16 mouse cellular contexts compared by ENCODE assay signal in genomic region chr13:38408636-38409035, GRCm38 (mm10).
DNase-seq lines count a peak whose midpoint lies in the region; ATAC-seq lines count a peak whose summit lies in the region.
"Had no signal": no experiment of that assay in that cellular context is flagged by ENCODE, and none has a peak within 500 bp of the region (broad histone marks: within the 10 kb centered on the region; RNA-seq: fewer than 3 reads in every experiment).

No protein-coding gene starts in this region.

- DNase-seq in heart, adult 9 months (ENCODE audit: low spot score in 2 of 2) = peak; percentile 16 to 50
- peak; percentile 47 for DNase-seq in kidney, postnatal 10 days
- no peak for DNase-seq in kidney, adult 11 months
- no peak for DNase-seq in frontal cortex, adult 2 months (ENCODE audit: extremely low spot score in 1 of 2, low spot score in 1 of 2)
- DNase-seq: cerebellum, adult 11 months; cerebellum, postnatal 25 days; layer of hippocampus, postnatal 36 days; midbrain, embryonic 14.5 days; right cerebral cortex, adult 18-20 months; thymus, postnatal 36 days had no signal

- no peak overlapping the region for H3K9ac ChIP-seq in heart, embryonic 12.5 days
- no peak overlapping the region for H3K9ac ChIP-seq in embryonic facial prominence, embryonic 15.5 days
- no peak overlapping the region for H3K9ac ChIP-seq in stomach, embryonic 14.5 days (replicated peaks; ENCODE audit: low read depth, low read length)

- no peak overlapping the region for H3K27ac ChIP-seq in heart, embryonic 12.5 days (ENCODE audit: poor library complexity, severe bottlenecking)
- H3K27ac ChIP-seq in embryonic facial prominence, embryonic 15.5 days (replicated peaks) = peak overlapping the region; percentile 51
- peak overlapping the region; percentile 66; the same call in 1 of the 2 replicates for H3K27ac ChIP-seq in stomach, embryonic 14.5 days (ENCODE audit: low read length)
- H3K27ac ChIP-seq: hindbrain, embryonic 10.5 days had no signal

- no peak overlapping the region for H3K4me2 ChIP-seq in heart, embryonic 12.5 days
- H3K4me2 ChIP-seq in embryonic facial prominence, embryonic 15.5 days (replicated peaks) = no peak overlapping the region
- H3K4me2 ChIP-seq in stomach, embryonic 14.5 days (replicated peaks; ENCODE audit: low read depth, low read length) = no peak overlapping the region
- H3K4me2 ChIP-seq: liver, embryonic 11.5 days had no signal

- no peaks in the 10 kb centered on the region for H3K27me3 ChIP-seq in heart, embryonic 12.5 days (replicated peaks)
- H3K27me3 ChIP-seq in embryonic facial prominence, embryonic 15.5 days = no peaks in the 10 kb centered on the region
- no peaks in the 10 kb centered on the region for H3K27me3 ChIP-seq in stomach, embryonic 14.5 days (ENCODE audit: control insufficient read depth, insufficient read depth, low read length)

- no peaks in the 10 kb centered on the region for H3K36me3 ChIP-seq in heart, embryonic 12.5 days
- no peaks in the 10 kb centered on the region for H3K36me3 ChIP-seq in embryonic facial prominence, embryonic 15.5 days
- H3K36me3 ChIP-seq in stomach, embryonic 14.5 days (ENCODE audit: control insufficient read depth, insufficient read depth, low read length) = no peaks in the 10 kb centered on the region
- H3K36me3 ChIP-seq: hindbrain, embryonic 10.5 days had no signal

- H3K4me3 ChIP-seq in heart, embryonic 12.5 days = no peak overlapping the region
- no peak overlapping the region for H3K4me3 ChIP-seq in embryonic facial prominence, embryonic 15.5 days (replicated peaks)
- no peak overlapping the region for H3K4me3 ChIP-seq in stomach, embryonic 14.5 days (ENCODE audit: low read depth, low read length)
- H3K4me3 ChIP-seq: hindbrain, embryonic 10.5 days had no signal

- no peak for ATAC-seq in heart, embryonic 12.5 days (ENCODE audit: insufficient number of reproducible peaks, low FRiP score)
- no peak for ATAC-seq in embryonic facial prominence, embryonic 15.5 days (ENCODE audit: insufficient number of reproducible peaks, low FRiP score, low TSS enrichment, low read depth)
- ATAC-seq in stomach, embryonic 14.5 days (ENCODE audit: insufficient number of reproducible peaks, insufficient read depth, low FRiP score, low read depth) = no peak
- ATAC-seq: inflammation-experienced regulatory T-cells, adult 6 months had no signal

- 42% methylated on average over 3 of the region's 3 CpGs for WGBS in heart, embryonic 12.5 days
- 26% methylated on average over 3 of the region's 3 CpGs for whole genome bisulfite sequencing in embryonic facial prominence, embryonic 15.5 days
- 35% methylated on average over 3 of the region's 3 CpGs for whole genome bisulfite sequencing in stomach, embryonic 14.5 days

- no peaks in the 10 kb centered on the region for H3K9me3 ChIP-seq in heart, embryonic 12.5 days (replicated peaks)
- no peaks in the 10 kb centered on the region for H3K9me3 ChIP-seq in embryonic facial prominence, embryonic 15.5 days (replicated peaks)
- H3K9me3 ChIP-seq in stomach, embryonic 14.5 days (ENCODE audit: control insufficient read depth, low read depth, low read length) = no peaks in the 10 kb centered on the region
- H3K9me3 ChIP-seq: hindbrain, embryonic 10.5 days had no signal

- peaks cover 31% of the 10 kb centered on the region for H3K4me1 ChIP-seq in heart, embryonic 12.5 days (replicated peaks)
- H3K4me1 ChIP-seq in embryonic facial prominence, embryonic 15.5 days = peaks cover 31% of the 10 kb centered on the region
- H3K4me1 ChIP-seq in stomach, embryonic 14.5 days (ENCODE audit: control insufficient read depth, insufficient read depth, low read length) = peaks cover 29% of the 10 kb centered on the region

Comparison
In these comparisons a context has a peak if more than half of its experiments do, and no peak if none do; other contexts are left out.
1. DNase-seq: peak in heart, adult 9 months (2 of 2) and kidney, postnatal 10 days (single experiment); none in kidney, adult 11 months (single experiment) and frontal cortex, adult 2 months (0 of 2).